Mouse (Mus musculus): ENCODE measurements around the gene Trpc2.

GRCm38 (mm10) chr7:102102696-102103095, 19.8 kb downstream of the Trpc2 start:
- TF ChIP-seq CTCF (IDR thresholded peaks at IDR 0.05; ENCODE audit: low read depth) (no peak), EP300 (IDR thresholded peaks at IDR 0.05; ENCODE audit: low read depth) (no peak)

All from liver, postnatal 0 days (tissue).